Mouse (Mus musculus) layer of hippocampus, postnatal 25 days (tissue): ENCODE results near the gene Olfr297. TPM values are rescaled to one million over a fixed set of nuclear protein-coding genes. Genes with fewer than 3 reads are reported as not detected.

Source experiments
- DNase-seq, 2 experiments: peaks; one replicate each; pipeline ENCODE4 v3.0.0; 2022; ENCODE audit warnings: mixed read lengths in 2 of 2, low spot score in 1 of 2; ENCODE audit errors: extremely low spot score in 1 of 2
- total RNA-seq, 2 experiments: library from RNA; stranded (reverse); gene quantifications; 2 replicates each; pipeline ENCODE4 v1.2.3; 2021

Olfr297 gene
- not detected for total RNA-seq

GRCm38 (mm10) chr7:86519668-86520067 lies at the start of gene Olfr297:
Gene Olfr297 (plus strand): TSS chr7:86519968.
- no peak for DNase-seq

DNA sequence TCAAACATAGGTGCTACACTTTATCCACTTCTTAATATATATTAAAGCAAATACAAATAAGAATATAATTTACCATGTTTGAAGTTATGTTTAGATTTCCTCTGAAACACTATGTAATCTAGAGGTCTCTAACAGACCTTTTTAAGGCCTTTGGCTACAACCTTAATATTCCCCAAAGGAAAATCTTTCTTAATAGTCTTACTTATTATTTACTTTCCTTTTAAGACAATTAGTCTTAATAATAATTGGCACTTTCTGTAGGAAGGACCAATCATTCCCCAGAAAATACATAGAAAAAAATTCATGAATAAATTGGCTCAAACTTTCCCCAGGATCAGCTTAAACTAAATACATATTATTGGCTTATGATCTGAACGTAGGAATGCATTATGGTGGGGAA lies 27.4 kb upstream of the Olfr297 start, which contains the start of gene Olfr298:
TSS of gene Olfr298 (minus strand) at position 101 of the 400 bp plus-strand sequence.
- DNase-seq: no peak

Other genes with a start within 250 kb of the Olfr297 start
- gene Olfr310, start 242.8 kb upstream of the Olfr297 start, total RNA-seq: not detected
- not detected for gene Olfr309, start 206.3 kb upstream of the Olfr297 start, total RNA-seq
- gene Olfr308, start 194.3 kb upstream of the Olfr297 start, total RNA-seq: not detected
- gene Olfr307, start 182.4 kb upstream of the Olfr297 start, total RNA-seq: not detected
- gene Olfr305, start 153.0 kb upstream of the Olfr297 start, total RNA-seq: not detected
- not detected for gene Olfr304, start 133.3 kb upstream of the Olfr297 start, total RNA-seq
- not detected for gene Olfr303, start 122.2 kb upstream of the Olfr297 start, total RNA-seq
- gene Olfr301, start 116.1 kb upstream of the Olfr297 start, total RNA-seq: not detected
- not detected for gene Olfr299, start 60.0 kb upstream of the Olfr297 start, total RNA-seq
- not detected for gene Olfr298, start 27.5 kb upstream of the Olfr297 start, total RNA-seq
- not detected for gene Olfr295, start 63.9 kb downstream of the Olfr297 start, total RNA-seq
- gene Olfr294, start 96.7 kb downstream of the Olfr297 start, total RNA-seq: not detected
- not detected for gene Olfr293, start 129.1 kb downstream of the Olfr297 start, total RNA-seq
- not detected for gene Olfr292, start 168.4 kb downstream of the Olfr297 start, total RNA-seq